Mouse (Mus musculus): Measurements from ENCODE around the gene Sytl5. TPM values are rescaled to one million over a fixed set of nuclear protein-coding genes. Genes with fewer than 3 reads are reported as not detected.

Gene Sytl5
- polyA plus RNA-seq, 1 experiment from 2014 or later: 1.4 TPM

GRCm38 (mm10) chrX:10034666-10035065, 149.2 kb downstream of the Sytl5 start:
- Histone ChIP-seq H3K27me3 (no peaks in the 10 kb centered on the region), H3K9ac (no peak overlapping the region), H3K27ac (no peak overlapping the region), H3K4me2 (no peak overlapping the region), H3K9me3 (no peaks in the 10 kb centered on the region), H3K36me3 (no peaks in the 10 kb centered on the region), H3K4me3 (no peak overlapping the region), H3K4me1 (no peaks in the 10 kb centered on the region)
- ATAC-seq (ENCODE audit: insufficient number of reproducible peaks, insufficient read depth, low FRiP score, low TSS enrichment, low read depth): no peak

Other genes with a start within 250 kb of the Sytl5 start
- 33.0 and 37.0 TPM in 2 replicates for gene Dynlt3, start 222.6 kb upstream of the Sytl5 start, polyA plus RNA-seq (2015; fragmentation: Nextera tagmentation; extraction: Ambion mirVana)
- not detected in 2 replicates for gene Hypm, start 38.7 kb upstream of the Sytl5 start, polyA plus RNA-seq (2015; fragmentation: Nextera tagmentation; extraction: Ambion mirVana)
- not detected in 2 replicates for gene H2al3, start 35.9 kb upstream of the Sytl5 start, polyA plus RNA-seq (2015; fragmentation: Nextera tagmentation; extraction: Ambion mirVana)
- gene Srpx, start 232.1 kb downstream of the Sytl5 start, polyA plus RNA-seq (2015; fragmentation: Nextera tagmentation; extraction: Ambion mirVana): 50.5 and 58.7 TPM in 2 replicates

Data from embryonic facial prominence, embryonic 13.5 days (tissue).